Mouse (Mus musculus) gastrocnemius, postnatal 10 days (tissue): ENCODE measurements around the gene Fev. TPM values are rescaled to one million over a fixed set of nuclear protein-coding genes. Genes with fewer than 3 reads are reported as not detected.
A peak's percentile ranks its signal among the peaks of the same experiment; 100 is the strongest.

ENCODE experiments used
- DNase-seq: peaks from one replicate; pipeline ENCODE4 v3.0.0; 2021; ENCODE audit warnings: mixed read lengths
- total RNA-seq, 2 experiments: library from RNA; stranded (reverse); gene quantifications; 2 replicates each; pipeline ENCODE4 v1.2.3; 2021

Fev gene
- total RNA-seq, 2 experiments from 2014 or later = not detected

DNA sequence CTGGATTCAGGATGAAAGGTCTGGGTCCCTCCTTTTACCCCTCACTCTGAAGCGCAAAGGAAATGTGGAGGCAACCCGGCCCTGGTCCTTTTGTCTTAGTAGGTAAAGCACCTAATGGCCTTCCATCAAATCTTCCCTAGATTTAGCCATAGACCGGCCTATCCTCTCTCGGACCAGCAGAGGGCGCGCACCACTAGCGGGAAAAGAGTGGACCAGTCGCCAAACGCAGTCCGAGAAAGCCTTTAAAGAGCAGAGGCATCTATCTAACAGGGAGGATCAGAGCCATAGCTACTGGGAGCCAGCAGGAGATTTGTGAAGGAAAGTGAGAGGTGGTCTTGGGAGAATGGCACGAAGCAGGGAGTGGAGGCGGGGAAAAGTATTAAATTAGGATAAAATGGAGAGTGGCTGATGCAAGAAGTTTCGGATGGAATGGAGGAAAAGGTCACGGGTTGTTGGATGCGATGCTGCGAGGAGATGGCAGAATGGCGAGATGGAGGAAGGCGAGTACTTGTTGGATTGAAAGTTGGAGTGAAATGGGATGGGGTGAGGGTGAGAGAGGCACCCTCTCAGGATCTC lies 4.3 kb downstream of the Fev start:
- peak; percentile 74 for DNase-seq

DNA sequence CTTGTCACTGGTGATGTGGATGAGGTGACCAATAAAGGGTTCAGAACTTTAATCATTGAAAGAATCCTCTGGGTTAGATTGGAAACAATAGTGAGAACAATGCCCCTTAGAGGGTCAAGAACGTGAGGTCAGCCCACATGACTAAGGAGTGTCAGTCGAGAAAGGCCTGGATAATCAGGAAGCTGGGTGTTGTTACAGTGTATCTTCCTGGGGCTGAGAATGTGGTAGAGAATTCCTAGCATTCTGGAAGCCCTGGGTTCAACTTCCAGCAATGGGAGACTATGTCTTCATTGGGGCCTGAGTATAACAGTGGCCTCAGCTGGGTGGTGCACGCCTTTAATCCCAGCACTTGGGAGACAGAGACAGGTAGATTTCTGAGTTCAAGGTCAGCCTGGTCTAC lies 8.0 kb downstream of the Fev start:
- no peak for DNase-seq

- DNase-seq = no peak
These were observed 13.0 kb downstream of the Fev start for GRCm38 (mm10) chr1:74872218-74872617.

GRCm38 (mm10) chr1:74861783-74862182 lies 23.4 kb downstream of the Fev start:
- DNase-seq = no peak

- DNase-seq = no peak
These were observed 25.8 kb downstream of the Fev start for GRCm38 (mm10) chr1:74859223-74859984.

GRCm38 (mm10) chr1:74858805-74859204 lies 26.4 kb downstream of the Fev start:
- no peak for DNase-seq

- peak; percentile 78 for DNase-seq
These were observed 27.0 kb downstream of the Fev start for GRCm38 (mm10) chr1:74858171-74858719.

DNA sequence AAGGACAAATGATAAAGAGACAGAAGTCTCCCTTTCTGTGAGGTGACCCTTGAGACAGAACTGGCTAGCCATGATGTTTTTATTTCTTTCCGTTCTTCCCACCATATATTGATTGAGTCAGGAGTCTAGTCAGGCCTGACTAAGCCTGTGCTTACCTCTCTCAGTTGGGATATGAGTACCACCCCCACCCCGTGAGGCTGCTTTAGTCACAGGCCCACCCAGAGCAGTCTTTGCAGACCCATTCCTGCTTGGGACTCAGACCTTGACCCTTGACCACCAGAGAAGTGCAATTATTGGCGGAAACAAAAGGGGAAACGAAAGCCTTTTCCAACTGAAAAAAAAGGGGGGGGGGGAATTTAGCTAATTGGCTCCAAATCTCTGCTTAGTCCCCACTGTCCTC lies 27.5 kb downstream of the Fev start:
- DNase-seq = no peak

- DNase-seq = no peak
These were observed 28.0 kb downstream of the Fev start for GRCm38 (mm10) chr1:74857201-74857600.

DNA sequence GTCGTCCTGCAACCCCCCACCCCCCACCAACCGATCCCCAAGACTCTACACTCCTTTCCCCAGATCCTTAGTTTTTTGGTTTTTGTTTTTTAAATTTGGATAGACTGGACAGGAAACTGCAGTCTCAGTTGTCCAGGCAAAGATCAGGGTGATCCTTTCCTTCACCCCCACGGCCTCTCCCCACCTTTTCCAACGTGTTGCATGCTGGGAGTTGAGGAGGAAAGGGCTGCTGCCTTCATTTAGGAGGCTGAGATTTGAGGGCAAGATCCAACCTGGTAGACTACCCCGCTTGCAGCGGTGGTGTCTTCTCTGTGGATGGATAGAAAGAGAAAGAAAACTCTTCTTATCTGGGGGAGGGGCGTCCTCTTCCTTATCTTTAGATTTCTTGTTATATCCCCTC lies 28.4 kb downstream of the Fev start:
- DNase-seq = no peak

- no peak for DNase-seq
These were observed 28.8 kb downstream of the Fev start for GRCm38 (mm10) chr1:74856439-74856720.

GRCm38 (mm10) chr1:74855651-74856438 lies 29.4 kb downstream of the Fev start:
- DNase-seq = peak; percentile 22

DNA sequence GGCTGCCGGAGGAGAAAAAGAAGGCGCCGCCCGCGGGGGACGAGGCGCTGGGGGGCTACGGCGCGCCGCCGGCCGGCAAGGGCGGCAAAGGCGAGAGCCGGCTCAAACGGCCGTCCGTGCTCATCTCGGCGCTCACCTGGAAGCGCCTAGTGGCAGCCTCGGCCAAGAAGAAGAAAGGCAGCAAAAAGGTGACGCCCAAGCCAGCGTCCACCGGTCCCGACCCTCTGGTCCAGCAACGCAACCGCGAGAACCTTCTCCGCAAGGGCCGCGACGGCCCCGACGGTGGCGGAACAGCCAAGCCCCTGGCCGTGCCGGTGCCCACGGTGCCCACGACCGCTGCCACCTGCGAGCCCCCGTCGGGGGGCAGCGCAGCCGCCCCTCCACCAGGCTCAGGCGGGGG lies 30.1 kb downstream of the Fev start:
- DNase-seq = peak; percentile 18

DNA sequence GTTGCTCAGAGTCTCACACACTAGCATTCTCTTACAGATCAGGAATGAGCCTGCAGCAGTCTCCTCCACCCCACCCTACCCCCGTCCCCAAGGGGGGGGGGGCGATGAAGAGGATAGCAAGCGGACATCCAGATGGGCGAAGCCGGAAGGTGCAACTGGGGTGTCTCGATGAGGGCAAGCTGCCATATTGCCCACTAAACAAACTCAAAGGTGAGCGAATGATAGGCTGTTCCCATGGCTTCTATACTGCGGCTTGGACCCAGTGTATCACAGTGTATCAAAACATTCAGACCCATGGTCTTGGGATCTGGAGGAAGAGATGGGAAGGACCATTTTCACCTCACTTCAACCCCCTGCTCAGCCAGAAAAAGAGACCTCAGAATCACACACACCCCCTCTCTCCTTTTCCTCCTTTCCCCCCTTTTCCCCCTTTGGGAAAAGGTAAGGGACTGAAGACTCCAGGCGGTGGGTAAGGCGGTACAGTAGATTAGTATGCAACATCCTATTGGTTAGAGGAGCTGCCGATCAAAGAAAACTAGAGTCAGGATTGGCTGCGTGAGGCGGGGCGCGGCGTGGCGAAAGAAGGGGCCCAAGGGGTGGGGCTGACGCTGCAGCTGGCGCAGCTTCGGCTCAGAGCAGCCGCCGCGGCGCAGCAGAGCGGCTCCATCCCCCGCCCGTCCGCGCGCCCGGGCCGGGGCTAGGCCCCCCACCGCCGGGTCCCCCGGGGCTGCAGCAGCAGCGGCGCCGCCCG lies 30.7 kb downstream of the Fev start, which contains the start of gene Cdk5r2:
Gene Cdk5r2, plus strand, starts transcription at position 629 of the 751 bp plus-strand sequence.
- peak; percentile 80 for DNase-seq

DNA sequence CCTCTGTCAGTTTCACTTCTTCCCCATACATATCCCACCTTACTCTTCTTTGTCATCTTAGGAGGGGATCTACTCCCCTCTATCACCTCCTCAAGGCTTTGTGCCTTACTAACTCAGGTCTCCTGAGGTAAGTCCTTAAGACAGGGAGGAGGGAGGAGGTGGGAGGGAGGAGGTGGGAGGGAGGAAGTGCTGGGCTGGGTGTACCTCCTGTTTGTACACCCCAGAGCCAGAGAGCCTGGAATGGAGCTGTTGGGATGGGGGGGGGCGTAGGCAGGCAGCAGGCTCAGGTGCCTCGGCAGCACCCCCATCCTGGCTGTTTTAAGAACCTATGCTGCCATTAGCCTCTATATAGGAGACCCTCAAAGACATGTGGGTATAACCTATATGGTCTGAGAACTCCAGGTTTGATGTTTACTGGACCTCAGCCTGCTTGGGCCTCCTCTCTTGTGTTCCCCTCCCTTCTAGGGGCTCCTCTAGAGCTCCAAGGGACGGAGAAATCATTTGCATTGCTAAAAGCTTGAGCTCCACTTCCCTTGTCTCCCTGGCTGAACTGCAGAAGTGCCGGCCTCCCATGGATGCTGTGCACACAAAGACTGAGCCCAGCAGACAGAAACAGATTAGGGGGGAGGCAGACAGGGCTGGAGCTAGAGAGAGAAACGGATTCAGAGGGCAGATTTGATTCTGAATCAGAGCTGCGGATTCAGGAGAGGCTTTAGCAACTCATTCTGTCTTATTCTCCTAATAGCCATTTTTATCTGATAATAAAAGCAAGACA lies 34.0 kb downstream of the Fev start:
- DNase-seq = no peak

DNA sequence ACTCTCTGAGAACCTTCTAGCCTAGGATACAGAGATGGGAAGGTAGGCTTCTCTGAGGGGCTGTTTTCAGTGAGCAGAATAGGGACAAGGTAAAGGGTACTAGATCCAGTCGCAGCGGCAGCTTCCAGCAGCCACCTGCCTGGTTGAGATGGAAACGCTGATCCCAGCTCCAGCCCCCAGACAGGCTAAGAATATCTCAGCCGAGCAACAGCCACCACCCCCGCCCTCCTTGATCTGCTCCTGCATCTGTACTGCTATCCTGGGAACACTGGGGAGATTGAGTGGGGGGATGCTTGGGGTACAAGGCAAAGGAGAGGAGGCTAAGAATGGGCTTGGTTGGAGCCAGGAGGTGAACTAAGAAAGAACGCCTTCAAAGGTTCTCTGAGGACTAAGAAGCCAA lies 35.0 kb downstream of the Fev start:
- no peak for DNase-seq

DNA sequence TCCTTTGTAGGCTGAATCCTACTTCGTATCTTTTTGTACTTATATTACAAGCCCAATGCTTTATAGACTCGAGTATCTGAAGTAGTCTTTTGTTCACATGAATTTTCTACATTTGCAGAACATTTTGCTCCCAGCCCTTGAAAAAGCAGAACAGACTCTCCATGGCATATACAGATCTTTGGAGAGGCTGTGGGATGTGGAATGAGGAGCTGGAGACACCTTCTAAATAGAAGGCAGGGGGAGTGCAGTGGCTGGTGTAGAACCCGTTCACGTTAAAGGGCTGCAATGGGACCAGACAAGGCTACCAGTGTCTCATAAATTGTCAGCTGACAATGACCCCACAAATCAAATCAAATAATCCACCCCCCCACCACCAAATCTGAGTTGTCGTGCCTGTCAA lies 36.3 kb downstream of the Fev start:
- DNase-seq = no peak

GRCm38 (mm10) chr1:74846341-74846740 lies 38.9 kb downstream of the Fev start:
- DNase-seq = no peak

- no peak for DNase-seq
These were observed 42.1 kb downstream of the Fev start for GRCm38 (mm10) chr1:74843090-74843489.

DNA sequence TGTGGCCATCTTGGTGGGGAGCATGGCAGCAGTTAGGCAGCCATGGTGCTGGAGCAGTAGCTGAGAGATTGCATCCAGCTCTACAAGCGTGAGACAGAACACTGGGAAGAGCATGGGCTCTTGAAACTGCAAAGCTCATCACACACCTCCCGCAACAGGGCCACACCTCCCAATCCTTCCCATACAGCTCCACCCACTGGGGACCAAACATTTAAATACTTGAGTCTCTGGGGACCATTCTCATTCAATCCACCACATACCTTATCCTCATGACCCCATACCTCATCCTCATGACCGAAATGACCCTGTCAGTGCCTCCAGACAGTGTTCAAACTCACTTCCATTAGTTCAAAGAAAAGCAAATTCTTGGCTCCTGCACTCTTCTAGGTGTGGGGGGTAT lies 52.0 kb downstream of the Fev start:
- no peak for DNase-seq
